Mouse (Mus musculus) hindbrain, embryonic 13.5 days (tissue): ENCODE measurements at regions not wholly inside any gene's neighbourhood (a gene's known extent, or its start where the extent isn't known, plus 50 kb on each side); places are given as distances from the start of the nearest gene placed in this dataset.

Source experiments
- ATAC-seq: fragments of 200-750 bp; cut with Nextera tagmentation; 2 replicates; pipeline ENCODE4 v1.8.0; 2017; ENCODE audit warnings: moderate TSS enrichment; ENCODE audit not compliant: low FRiP score
- H3K27ac ChIP-seq: fragments of 300-500 bp; sonication (generic); 2 replicates; pipeline ENCODE4 v1.5.1; 2015; ENCODE audit warnings: inconsistent platforms, mild to moderate bottlenecking, moderate library complexity
- H3K27me3 ChIP-seq: fragments of 300-500 bp; sonication (generic); 2 replicates; pipeline ENCODE4 v1.6.1; 2015; ENCODE audit warnings: mild to moderate bottlenecking, inconsistent platforms
- H3K36me3 ChIP-seq: fragments of 300-500 bp; sonication (generic); 2 replicates; pipeline ENCODE4 v1.6.1; 2015; ENCODE audit warnings: mild to moderate bottlenecking, inconsistent platforms
- H3K4me1 ChIP-seq: fragments of 300-500 bp; sonication (generic); replicated peaks from 2 replicates; pipeline ENCODE4 v1.6.1; 2015; ENCODE audit warnings: inconsistent platforms
- H3K4me2 ChIP-seq: fragments of 300-500 bp; sonication (generic); 2 replicates; pipeline ENCODE4 v1.6.1; 2015; ENCODE audit warnings: inconsistent platforms, mild to moderate bottlenecking, moderate library complexity
- H3K4me3 ChIP-seq: fragments of 300-500 bp; sonication (generic); 2 replicates; pipeline ENCODE4 v1.5.1; 2015; ENCODE audit warnings: mild to moderate bottlenecking, inconsistent platforms
- H3K9ac ChIP-seq: fragments of 300-500 bp; sonication (generic); 2 replicates; pipeline ENCODE4 v1.6.1; 2015; ENCODE audit warnings: mild to moderate bottlenecking, inconsistent platforms
- H3K9me3 ChIP-seq: fragments of 300-500 bp; sonication (generic); 2 replicates; pipeline ENCODE4 v1.6.1; 2016; ENCODE audit warnings: inconsistent platforms
- WGBS: fragments of 180-500 bp; shearing (Covaris S2); methylation state at CpG from one replicate; pipeline ENCODE4 v1.1.7; 2015; 5-methylcytosine and 5-hydroxymethylcytosine counted together

- H3K27ac ChIP-seq, result no peak overlapping the region
- no peak for ATAC-seq
- WGBS, result 4% methylated on average over 3 of the region's 3 CpGs
Observed at GRCm38 (mm10) chr5:64610146-64610545, 193.0 kb upstream of the Klf3 start.

GRCm38 (mm10) chr5:64610562-64611405 is 192.4 kb upstream of the Klf3 start:
- Histone ChIP-seq H3K27ac (0 out of 2 replicates have a peak overlapping the region, but pooled peaks have one; percentile 2), H3K4me1 (peaks cover 12% of the 10 kb centered on the region), H3K36me3 (no peaks in the 10 kb centered on the region), H3K9ac (peak overlapping the region; percentile 19; the same call in 1 of the 2 replicates), H3K9me3 (no peaks in the 10 kb centered on the region), H3K4me2 (no peak overlapping the region), H3K4me3 (no peak overlapping the region), H3K27me3 (no peaks in the 10 kb centered on the region)
- peak; percentile 74; the same call in 1 of the 2 replicates for ATAC-seq
- 9% methylated on average over 12 of the region's 13 CpGs for WGBS

More at GRCm38 (mm10) chr5:64610146-64610545, 193.0 kb upstream of the Klf3 start:
- Histone ChIP-seq H3K27me3 (no peaks in the 10 kb centered on the region), H3K4me2 (no peak overlapping the region), H3K4me3 (no peak overlapping the region), H3K4me1 (peaks cover 12% of the 10 kb centered on the region), H3K9ac (no peak overlapping the region), H3K36me3 (no peaks in the 10 kb centered on the region), H3K9me3 (no peaks in the 10 kb centered on the region)

DNA sequence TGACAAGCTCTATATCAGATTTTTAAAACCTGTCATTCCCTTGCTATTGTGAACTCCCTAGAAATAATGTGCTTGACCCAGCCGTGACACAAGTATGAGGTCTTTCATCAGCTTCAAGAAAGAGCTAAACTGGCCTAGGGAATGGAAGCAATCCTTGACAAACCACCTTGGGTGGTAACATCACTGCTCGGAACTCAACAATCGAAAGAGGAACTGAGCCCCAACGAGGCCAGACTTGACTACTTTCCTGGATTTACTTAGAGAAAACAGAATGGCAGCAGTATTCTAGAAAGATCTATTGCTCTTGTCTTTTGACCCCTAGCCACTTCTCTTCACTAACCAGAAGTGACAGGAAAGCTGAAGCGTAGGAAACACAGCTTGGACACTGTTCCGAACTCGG is 191.2 kb upstream of the Klf3 start:
- ATAC-seq, result no peak
- Histone ChIP-seq H3K9ac (no peak overlapping the region), H3K27me3 (no peaks in the 10 kb centered on the region)

GRCm38 (mm10) chr5:64613696-64614095 is 189.5 kb upstream of the Klf3 start:
- Histone ChIP-seq H3K36me3 (no peaks in the 10 kb centered on the region), H3K4me2 (no peak overlapping the region), H3K4me3 (no peak overlapping the region), H3K27me3 (no peaks in the 10 kb centered on the region), H3K9ac (no peak overlapping the region), H3K27ac (no peak overlapping the region), H3K9me3 (no peaks in the 10 kb centered on the region), H3K4me1 (peaks cover 14% of the 10 kb centered on the region)
- no peak for ATAC-seq
- 94% methylated on average over 3 of the region's 3 CpGs for WGBS

More for the DNA sequence above, 191.2 kb upstream of the Klf3 start:
- Histone ChIP-seq H3K27ac (no peak overlapping the region), H3K36me3 (no peaks in the 10 kb centered on the region), H3K4me1 (peaks cover 14% of the 10 kb centered on the region), H3K4me2 (no peak overlapping the region), H3K4me3 (no peak overlapping the region), H3K9me3 (no peaks in the 10 kb centered on the region)
- 88% methylated on average over 7 of the region's 7 CpGs for WGBS

- 78% methylated on average over 5 of the region's 5 CpGs for WGBS
Observed at GRCm38 (mm10) chr5:64618126-64618525, 185.1 kb upstream of the Klf3 start.

GRCm38 (mm10) chr5:64619752-64620151 is 183.4 kb upstream of the Klf3 start:
- WGBS, result 90% methylated on average over 5 of the region's 5 CpGs
- Histone ChIP-seq H3K27me3 (no peaks in the 10 kb centered on the region), H3K36me3 (no peaks in the 10 kb centered on the region), H3K9ac (no peak overlapping the region), H3K9me3 (no peaks in the 10 kb centered on the region), H3K4me2 (no peak overlapping the region), H3K4me1 (peaks cover 2% of the 10 kb centered on the region; the same call in 1 of the 2 replicates), H3K4me3 (no peak overlapping the region), H3K27ac (no peak overlapping the region)
- no peak for ATAC-seq

More at GRCm38 (mm10) chr5:64618126-64618525, 185.1 kb upstream of the Klf3 start:
- Histone ChIP-seq H3K36me3 (no peaks in the 10 kb centered on the region), H3K27ac (no peak overlapping the region), H3K9ac (no peak overlapping the region), H3K4me1 (peaks cover 2% of the 10 kb centered on the region; the same call in 1 of the 2 replicates), H3K9me3 (no peaks in the 10 kb centered on the region), H3K4me3 (no peak overlapping the region), H3K27me3 (no peaks in the 10 kb centered on the region), H3K4me2 (no peak overlapping the region)
- ATAC-seq, result no peak

DNA sequence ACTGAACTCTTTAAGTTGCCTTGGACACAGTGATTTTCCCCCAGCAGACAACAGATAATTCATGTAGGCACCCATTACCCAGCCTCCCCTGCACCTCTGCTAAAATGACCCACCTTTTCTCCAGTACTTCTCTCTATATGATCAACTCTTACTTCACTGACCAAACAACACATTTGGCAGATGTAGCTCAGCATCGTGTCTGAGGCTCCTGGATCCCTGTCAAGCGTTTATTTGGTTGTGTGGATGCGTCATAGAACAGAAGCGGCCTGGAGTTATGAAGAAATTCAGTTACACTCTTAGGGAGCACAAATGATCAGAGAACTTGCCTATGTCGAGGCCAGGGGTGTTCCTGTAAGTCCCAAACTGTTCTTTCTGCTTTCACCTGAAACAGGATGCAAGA is 182.5 kb upstream of the Klf3 start:
- H3K9me3 ChIP-seq, result no peaks in the 10 kb centered on the region
- H3K4me1 ChIP-seq, result peaks cover 2% of the 10 kb centered on the region; the same call in 1 of the 2 replicates
- H3K27me3 ChIP-seq, result no peaks in the 10 kb centered on the region
- H3K4me3 ChIP-seq, result no peak overlapping the region
- WGBS, result 90% methylated on average over 5 of the region's 5 CpGs
- no peak overlapping the region for H3K27ac ChIP-seq
- ATAC-seq, result no peak
- no peak overlapping the region for H3K4me2 ChIP-seq
- H3K36me3 ChIP-seq, result no peaks in the 10 kb centered on the region
- H3K9ac ChIP-seq, result no peak overlapping the region

- Histone ChIP-seq H3K36me3 (no peaks in the 10 kb centered on the region), H3K27ac (no peak overlapping the region), H3K27me3 (no peaks in the 10 kb centered on the region), H3K4me3 (no peak overlapping the region), H3K4me2 (no peak overlapping the region), H3K4me1 (no peaks in the 10 kb centered on the region; the same call in 1 of the 2 replicates), H3K9ac (no peak overlapping the region), H3K9me3 (no peaks in the 10 kb centered on the region)
- no peak for ATAC-seq
- WGBS, result 100% methylated on average over 1 of the region's 1 CpGs
Observed at GRCm38 (mm10) chr5:64621386-64621785, 181.8 kb upstream of the Klf3 start.

DNA sequence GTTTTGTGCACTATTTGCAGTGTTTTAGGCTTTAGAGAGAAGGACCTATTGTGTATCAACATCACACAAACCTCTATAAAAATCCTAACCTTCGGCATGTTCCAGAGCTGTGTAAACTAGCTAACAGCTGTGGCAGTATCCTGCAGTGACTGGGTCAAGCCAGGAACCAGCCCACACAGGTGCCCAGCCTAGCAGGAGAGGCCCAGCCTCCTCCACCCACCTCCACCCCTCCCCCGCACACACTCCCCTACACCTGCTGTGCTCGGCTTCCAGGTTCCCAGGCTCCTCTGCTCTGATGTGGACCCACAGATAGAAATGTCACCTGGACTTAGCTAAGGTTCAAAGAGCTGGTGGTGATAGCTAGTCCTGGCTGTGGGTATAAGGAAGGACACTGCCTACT is 179.5 kb upstream of the Klf3 start:
- H3K4me1 ChIP-seq, result no peaks in the 10 kb centered on the region
- WGBS, result 46% methylated on average over 3 of the region's 3 CpGs
- ATAC-seq, result no peak

GRCm38 (mm10) chr5:64624205-64624604 is 179.0 kb upstream of the Klf3 start:
- no peaks in the 10 kb centered on the region for H3K36me3 ChIP-seq
- H3K9ac ChIP-seq, result no peak overlapping the region
- 78% methylated on average over 6 of the region's 6 CpGs for WGBS

More for the DNA sequence above, 179.5 kb upstream of the Klf3 start:
- Histone ChIP-seq H3K9ac (no peak overlapping the region), H3K27me3 (no peaks in the 10 kb centered on the region), H3K36me3 (no peaks in the 10 kb centered on the region), H3K27ac (no peak overlapping the region), H3K9me3 (no peaks in the 10 kb centered on the region), H3K4me3 (no peak overlapping the region), H3K4me2 (no peak overlapping the region)

DNA sequence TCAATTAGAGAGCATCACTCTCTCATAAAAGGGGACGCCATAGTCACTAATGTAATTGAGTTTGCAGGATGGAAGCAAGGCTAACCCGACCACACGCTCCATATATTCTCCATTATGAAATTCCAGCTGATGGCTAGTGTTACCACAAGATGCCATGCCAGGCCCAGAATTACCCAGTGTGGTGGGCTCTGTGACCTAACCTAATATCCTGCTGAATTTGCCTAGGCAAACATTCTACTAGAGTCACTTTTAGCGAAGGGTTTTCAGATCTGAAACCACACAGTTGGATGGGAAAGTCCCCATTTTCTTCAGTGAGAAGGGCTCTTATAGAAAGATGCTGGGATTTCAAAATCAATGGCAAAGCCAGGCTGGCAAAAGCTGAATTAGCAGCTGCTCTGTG is 177.8 kb upstream of the Klf3 start:
- 84% methylated on average over 4 of the region's 4 CpGs for WGBS
- H3K27ac ChIP-seq, result no peak overlapping the region
- H3K4me3 ChIP-seq, result no peak overlapping the region
- H3K36me3 ChIP-seq, result no peaks in the 10 kb centered on the region
- ATAC-seq, result no peak
- no peaks in the 10 kb centered on the region for H3K4me1 ChIP-seq
- no peak overlapping the region for H3K9ac ChIP-seq
- H3K4me2 ChIP-seq, result no peak overlapping the region
- H3K9me3 ChIP-seq, result no peaks in the 10 kb centered on the region
- no peaks in the 10 kb centered on the region for H3K27me3 ChIP-seq

More at GRCm38 (mm10) chr5:64624205-64624604, 179.0 kb upstream of the Klf3 start:
- Histone ChIP-seq H3K4me2 (no peak overlapping the region), H3K9me3 (no peaks in the 10 kb centered on the region), H3K27me3 (no peaks in the 10 kb centered on the region), H3K4me3 (no peak overlapping the region), H3K27ac (no peak overlapping the region), H3K4me1 (no peaks in the 10 kb centered on the region)
- ATAC-seq, result no peak

GRCm38 (mm10) chr5:64625841-64626298 is 177.3 kb upstream of the Klf3 start:
- Histone ChIP-seq H3K4me2 (no peak overlapping the region), H3K4me1 (no peaks in the 10 kb centered on the region), H3K27me3 (no peaks in the 10 kb centered on the region), H3K27ac (no peak overlapping the region), H3K36me3 (no peaks in the 10 kb centered on the region), H3K9me3 (no peaks in the 10 kb centered on the region), H3K4me3 (no peak overlapping the region), H3K9ac (no peak overlapping the region)
- ATAC-seq, result no peak
- 63% methylated on average over 6 of the region's 6 CpGs for WGBS

DNA sequence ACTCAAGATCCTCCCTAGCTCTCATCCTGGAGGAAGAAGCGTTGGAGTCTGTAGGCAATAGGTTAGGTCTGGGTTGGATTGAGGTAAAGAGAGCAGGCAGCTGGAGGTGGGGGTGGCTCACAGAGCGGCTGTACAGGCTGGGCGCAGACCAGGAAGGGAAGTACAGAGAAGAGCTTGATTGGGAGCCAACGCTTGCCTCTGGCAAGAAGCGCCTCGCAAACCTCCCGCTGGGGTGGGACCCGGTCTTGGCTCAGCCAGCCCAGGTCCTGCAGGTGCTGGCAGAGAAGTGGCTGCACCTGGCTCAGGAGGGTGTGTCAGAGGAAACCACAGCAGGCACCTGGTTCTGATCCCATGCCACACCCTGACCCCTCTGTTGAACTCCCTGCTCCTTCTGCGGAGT is 176.8 kb upstream of the Klf3 start:
- Histone ChIP-seq H3K4me2 (no peak overlapping the region), H3K36me3 (no peaks in the 10 kb centered on the region), H3K27ac (no peak overlapping the region), H3K9ac (no peak overlapping the region), H3K9me3 (no peaks in the 10 kb centered on the region), H3K4me3 (no peak overlapping the region), H3K27me3 (no peaks in the 10 kb centered on the region), H3K4me1 (no peaks in the 10 kb centered on the region)
- 58% methylated on average over 9 of the region's 9 CpGs for WGBS
- no peak for ATAC-seq
